Mouse (Mus musculus): ENCODE results near the gene Tbc1d10b.
A peak's percentile ranks its signal among the peaks of the same experiment; 100 is the strongest.
"Not testable (repeated sequence)": the region's sequence is repeated elsewhere in the genome, so short reads cannot be mapped to it uniquely, and the experiment has no call there.

The Tbc1d10b gene

DNA sequence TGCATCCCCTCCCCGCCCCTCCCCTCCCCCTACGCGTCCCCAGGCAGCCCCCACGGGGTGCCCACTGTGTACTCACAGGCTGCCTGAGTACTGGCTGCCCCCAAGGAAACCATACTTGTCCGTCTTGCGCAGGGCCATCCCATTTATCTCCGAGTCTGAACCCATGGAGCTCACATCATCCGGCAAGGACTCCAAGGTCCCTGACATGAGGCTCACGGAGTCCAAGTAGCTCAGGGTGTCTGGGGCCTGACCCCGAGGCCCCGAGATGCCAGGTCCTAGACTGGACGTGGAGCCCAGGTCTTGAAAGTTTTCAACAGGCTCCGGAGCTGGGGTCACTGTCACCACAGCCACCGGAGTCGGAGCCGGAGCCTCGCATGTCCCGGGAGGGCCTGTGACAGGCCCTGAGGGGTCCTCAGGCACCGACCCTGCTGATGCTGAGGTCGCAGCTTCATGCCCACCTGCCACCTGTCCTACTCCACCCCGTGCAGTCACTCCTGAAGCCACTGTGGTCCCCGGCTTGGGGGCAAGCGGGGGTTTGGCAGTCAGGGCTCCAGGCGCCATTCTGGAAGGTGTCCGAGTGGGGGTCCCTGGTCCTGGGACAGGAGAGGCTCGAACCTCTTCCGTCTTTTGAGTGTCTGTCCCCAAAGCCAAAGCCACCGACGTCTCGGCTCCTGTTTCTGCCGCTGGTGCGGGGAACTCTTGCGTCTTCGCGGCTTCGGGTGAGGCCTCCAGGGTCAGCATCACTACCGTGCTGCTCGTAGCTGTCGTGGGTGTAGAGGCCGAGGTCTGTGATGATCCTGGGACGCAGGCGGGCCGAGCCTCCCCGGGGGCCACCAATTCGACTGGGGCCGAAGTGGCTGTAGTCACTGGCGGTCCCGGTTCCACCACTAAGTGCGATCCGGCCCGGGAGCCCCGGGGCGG, 634 bp downstream of the Tbc1d10b start:
- DNase-seq (ENCODE audit: low spot score in 2 of 2): peak; percentile 67 to 72

DNA sequence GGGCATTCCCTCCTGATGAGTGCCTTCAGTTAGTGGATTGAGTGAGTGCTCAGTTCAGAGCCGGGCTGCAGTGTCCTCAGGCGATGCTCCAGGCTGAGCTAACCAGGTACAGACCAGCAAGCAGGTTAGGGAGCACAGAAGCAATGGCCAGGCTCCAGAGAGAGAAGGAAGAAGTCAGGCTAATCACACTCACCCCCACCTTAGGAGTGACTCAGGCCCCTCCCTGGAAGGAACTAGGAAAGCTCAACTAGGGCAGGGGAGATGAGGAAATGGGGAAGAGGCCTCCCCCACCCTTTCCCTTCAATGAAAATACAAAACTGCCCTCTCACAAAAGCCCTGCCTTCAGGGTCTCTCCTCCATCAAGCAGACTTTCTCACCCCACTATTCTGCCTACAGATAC, 1.7 kb downstream of the Tbc1d10b start:
- no peak for DNase-seq (ENCODE audit: low spot score in 2 of 2)

DNA sequence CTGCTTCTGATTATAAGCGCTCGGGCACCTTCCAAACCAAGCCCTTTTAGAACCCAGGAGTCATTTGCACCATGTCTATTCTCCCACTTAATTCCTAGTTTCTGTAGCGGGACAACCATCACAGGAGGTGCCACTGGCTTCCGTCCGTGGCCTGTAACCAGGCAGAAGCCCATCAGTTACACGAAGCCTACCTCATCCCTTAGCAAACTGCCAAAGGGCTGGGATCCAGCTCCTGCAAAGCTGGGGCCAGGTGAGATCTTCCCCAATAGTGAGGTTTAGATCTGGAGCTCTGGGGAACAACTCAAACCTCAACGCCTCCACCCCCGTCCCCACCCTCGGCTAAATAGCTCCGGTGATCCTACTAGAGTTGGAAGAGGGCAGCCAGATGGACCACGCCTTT, 11.8 kb downstream of the Tbc1d10b start:
- DNase-seq (ENCODE audit: low spot score in 2 of 2): peak in 1 of 2 experiments; percentile 24

DNA sequence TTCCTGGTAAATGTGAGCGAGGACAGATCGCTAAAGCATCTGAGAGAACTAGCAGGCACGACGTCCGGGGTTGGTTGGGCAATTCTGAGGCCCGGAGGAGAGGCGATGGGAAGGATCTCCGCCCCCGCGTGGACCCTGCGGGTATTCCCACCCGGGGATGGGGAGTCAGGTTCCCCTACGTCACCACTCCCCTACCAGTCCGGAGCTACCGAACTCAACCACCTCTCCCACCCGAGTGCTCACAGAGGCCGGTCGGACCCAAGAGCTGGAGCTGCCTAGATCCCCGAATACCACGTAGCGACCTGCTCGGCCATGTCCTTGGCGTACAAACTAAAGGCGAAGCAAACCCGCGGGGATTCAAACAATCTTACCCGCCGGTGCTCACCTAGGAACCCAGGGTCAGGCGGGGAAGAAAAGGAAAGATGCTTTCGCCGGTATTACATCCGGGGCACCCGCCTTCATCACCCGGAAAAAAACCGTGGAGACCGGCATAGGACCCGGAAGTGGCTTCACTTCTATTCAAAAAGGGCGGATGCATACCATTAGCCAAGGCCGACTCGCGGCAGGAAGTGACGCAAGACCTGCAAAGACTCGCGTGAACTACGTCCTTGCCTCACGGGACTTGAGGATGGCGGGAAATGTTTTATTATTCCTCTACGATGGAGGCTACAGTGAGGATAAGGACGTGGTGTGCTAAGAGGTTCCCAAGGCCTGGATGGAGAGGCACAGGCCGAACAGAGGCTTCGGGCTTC, 12.5 kb downstream of the Tbc1d10b start, which contains the start of gene Cd2bp2:
Cd2bp2 (minus strand) TSS at position 507 of the 752 bp plus-strand sequence.
- peak; percentile 85 to 96 for DNase-seq (ENCODE audit: low spot score in 2 of 2)

DNA sequence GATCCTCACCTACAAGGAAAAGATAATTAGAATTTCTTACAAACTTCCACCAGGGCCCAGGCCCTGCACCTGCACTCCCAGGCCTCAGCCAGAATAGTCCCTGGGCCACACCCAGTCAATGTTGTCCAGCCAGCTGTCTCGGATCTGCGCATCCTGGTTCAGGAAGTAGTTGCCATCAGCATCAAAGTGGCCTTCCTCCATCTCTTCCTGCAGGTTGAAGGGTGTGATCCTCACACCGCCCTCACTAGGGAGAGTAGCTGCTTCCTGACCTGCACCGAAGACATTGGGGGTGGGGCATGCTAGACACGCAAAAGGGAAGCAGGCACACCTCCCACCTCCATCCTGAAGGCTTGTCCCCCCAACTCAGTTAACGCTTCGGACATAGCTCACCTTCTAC, 13.6 kb downstream of the Tbc1d10b start:
- peak in 1 of 2 experiments; percentile 4 for DNase-seq (ENCODE audit: low spot score in 2 of 2)

DNA sequence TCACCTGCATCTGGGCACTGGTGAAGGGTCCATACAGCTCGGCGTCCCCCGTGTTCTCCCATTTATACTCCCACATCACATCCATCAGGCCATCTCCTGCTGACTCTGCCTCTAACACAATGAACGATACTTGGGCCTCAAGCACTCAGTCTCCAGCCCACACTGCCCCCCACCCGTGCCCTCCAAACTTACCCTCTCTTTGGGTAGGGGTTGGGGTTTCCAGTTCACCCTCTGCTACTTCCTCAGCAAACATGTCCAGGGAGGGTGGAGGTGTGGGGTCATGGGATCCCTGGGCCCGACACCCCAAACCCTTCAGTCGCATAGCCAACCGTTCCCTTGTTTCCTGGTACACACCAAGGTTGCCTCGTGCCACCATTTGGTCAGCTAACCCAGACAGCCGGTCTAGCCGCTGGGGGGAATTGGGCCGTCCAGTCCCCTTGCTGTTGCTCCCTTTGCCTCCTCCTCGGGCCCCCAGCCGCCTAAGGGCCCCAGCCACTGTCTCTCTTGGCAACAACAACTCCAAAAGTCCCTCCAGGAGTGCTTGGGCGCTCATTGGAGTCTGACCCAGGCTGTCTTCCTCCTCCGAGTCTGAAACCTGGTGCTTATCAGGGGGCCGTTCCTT, 14.1 kb downstream of the Tbc1d10b start:
- peak in 1 of 2 experiments; percentile 7 for DNase-seq (ENCODE audit: low spot score in 2 of 2)

DNA sequence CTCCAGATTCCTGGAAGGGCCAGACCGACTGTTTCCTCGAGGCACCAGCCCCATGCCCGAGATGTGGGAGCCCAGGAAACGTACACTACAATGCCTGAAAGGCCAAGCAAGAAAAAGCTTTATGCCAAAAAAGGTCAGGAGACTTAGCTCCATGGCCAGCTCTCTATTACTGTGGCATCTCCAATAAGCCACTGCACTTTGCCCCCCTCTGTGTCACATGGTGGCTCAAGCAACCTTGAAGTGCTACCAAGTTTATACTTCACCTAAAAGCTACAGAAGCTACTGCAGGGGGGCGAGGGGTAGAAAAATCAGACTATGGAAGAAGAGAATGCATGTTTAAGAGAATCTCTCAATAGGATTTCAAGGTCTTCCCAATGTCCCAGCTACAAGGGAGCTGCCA, 15.3 kb downstream of the Tbc1d10b start:
- DNase-seq (ENCODE audit: low spot score in 2 of 2): no peak

DNA sequence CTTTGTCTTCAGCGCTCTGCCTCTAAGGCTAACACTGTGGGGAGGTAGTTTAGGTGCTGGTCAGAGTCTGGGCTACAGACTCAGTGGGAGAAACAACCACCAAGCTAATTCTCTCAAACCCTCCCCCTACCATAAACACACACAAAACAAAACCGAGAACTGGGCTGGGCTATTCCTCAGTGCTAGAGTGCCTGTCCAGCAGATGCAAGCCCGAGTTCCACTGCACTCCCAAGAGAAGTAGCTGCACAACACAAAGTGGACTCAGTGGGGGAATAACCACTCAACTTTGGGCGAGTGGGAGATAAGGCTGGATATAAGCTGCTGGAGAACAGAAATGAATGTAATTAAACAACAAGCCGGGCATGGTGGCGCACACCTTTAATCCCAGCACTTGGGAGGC, 17.6 kb downstream of the Tbc1d10b start:
- DNase-seq (ENCODE audit: low spot score in 2 of 2): no peak

DNA sequence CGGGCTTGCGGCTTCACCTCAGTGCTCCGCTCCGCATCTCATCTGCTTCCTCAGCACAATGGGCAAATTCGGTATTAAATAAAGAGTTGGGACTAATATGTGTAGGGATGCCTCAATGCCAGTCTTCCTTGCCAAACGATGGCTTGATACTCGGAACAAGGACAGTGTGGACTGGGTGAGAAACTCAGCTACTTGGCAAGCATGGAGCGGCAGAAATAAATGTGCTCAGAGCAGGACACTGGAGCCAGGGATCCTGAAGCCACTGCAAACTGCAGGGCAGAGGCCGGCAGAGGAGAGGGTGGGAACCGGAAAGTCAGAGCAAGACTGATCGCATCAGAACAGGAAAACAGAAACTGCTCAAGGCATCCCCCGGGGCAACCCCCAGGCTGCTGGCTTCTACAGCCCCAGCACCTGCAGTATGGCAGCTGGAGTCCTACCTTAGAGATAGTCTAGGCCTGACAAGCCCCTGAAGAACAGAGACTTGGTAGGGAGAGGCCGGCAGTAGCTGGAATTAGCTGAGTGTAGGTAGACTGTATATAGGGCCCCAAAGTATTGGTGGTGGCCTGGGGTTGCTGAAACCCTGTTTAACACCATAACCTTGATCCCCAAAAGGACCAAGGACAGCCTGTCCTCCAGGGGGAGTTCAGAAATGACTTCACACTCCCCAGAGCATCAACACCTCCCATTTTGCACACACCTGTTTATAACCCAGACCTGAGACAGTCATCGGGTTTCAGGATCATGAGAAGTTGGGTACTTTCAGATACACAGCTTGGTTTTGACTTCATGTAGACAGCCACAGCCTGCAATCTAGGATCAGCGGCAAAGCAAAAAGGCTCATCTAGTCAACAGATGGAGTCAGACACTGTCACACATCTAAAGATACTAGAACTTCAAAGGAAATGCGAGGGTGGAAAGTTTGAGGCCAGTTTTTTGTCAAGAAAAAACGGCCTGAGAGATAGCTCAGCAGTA, 19.7 kb downstream of the Tbc1d10b start:
- peak in 1 of 2 experiments; percentile 44 for DNase-seq (ENCODE audit: low spot score in 2 of 2)

DNA sequence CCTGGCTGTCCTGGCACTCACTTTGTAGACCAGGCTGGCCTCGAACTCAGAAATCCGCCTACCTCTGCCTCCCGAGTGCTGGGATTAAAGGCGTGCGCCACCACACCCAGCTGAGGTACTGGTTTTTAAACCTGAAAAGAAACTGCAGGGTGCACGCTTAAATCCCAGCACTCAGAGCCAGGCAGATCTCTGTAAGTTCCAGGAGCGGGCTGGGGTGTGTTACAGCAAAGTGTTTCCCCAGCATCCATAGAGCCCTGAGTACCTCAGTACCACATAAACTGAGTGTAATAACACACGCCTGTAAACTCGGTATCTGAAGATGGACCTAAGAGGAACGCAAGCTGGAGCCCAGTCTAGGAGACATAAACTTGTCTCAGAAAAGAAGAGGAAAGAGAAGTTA, 20.9 kb downstream of the Tbc1d10b start:
- no peak for DNase-seq (ENCODE audit: low spot score in 2 of 2)

DNA sequence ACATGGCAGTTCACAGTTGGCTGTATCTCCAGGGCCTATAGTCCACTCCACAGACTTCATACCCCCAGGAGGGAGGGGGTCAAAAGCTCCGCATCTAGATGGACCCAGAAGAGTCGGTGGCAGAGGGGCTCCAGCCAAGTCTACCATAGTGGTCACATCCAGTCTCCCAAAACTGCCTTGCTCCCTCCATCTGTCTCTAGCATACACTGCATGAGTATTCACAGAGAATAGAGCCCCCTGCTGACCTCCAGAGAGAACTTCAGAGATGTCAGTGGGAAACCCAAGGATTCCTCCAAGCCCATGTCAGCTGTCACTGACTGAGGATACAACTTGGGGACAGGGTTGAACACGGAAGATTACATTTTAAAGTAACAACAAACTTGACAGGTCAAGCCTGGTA, 22.7 kb downstream of the Tbc1d10b start:
- peak in 1 of 2 experiments; percentile 41 for DNase-seq (ENCODE audit: low spot score in 2 of 2)

DNA sequence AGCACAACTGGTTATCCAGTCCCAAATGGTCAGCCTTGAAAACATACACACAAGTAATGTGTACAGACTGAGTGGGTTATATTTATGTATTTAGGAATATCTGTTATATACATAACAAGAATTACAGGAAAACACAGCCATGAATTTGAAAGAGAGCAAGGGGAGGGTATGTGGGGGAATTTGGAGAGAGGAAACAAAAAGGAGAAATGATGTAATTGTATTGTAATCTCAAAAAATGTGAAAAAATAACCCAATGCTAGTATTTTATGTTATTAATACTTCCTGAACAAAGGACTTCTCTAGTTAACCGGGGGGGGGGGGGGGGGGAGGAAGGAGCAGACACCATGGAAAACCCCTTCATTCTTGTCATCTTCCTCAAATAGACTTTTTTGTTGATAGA, 23.5 kb downstream of the Tbc1d10b start:
- DNase-seq (ENCODE audit: low spot score in 2 of 2): no peak

DNA sequence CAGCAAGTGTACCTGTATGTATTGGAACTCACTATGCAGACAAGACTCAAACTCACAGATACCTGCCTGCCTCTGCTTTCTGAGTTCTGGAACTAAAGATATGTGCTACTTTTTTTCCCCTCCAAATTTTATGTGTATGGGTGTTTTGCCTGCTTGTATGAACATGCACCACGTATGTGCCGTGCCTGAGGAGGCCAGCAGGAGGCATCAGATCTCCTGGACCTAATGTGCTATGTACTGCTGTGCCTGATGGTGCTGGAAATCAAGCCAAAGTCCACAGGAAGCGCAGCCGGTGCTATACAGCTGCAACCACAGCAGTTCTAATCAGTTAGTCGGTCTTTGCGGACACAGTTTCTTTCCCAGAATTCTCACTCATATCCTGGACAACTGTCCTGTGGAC, 24.4 kb downstream of the Tbc1d10b start:
- peak in 1 of 2 experiments; percentile 69 for DNase-seq (ENCODE audit: low spot score in 2 of 2)

DNA sequence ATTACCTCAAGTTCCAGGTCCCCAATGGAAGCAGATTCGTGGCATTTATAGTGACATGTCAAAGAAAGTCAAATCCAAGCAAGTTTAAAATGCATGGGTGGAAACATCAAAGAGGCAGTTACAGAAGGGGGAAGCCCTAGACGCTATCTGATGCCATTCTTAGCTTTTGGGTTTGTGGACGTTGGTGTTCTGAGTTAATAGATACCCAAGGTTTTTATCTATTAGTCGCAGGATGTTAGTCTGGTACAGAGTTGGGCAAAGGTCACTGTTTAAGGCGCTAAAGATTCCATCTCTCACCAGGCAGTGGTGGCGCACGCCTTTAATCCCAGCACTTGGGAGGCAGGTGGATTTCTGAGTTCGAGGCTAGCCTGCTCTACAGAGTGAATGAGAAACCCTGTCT, 24.9 kb downstream of the Tbc1d10b start:
- DNase-seq (ENCODE audit: low spot score in 2 of 2): no peak

DNA sequence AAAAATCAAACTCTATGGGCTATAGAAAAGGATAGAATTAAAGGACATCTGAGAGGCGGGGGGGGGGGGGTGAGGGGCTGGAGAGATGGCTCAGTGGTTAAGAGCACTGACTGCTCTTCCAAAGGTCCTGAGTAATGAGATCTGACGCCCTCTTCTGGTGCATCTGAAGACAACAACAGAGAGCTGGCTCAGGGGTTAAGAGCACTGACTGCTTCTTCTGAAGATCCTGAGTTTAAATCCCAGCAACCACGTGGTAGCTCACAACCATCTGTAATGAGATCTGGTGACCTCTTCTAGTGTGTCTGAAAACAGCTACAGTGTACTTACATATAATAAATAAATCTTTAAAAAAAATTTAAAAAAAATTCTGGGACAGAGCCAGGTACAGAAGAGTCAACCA, 26.5 kb downstream of the Tbc1d10b start:
- not testable (repeated sequence) for DNase-seq (ENCODE audit: low spot score in 2 of 2)

DNA sequence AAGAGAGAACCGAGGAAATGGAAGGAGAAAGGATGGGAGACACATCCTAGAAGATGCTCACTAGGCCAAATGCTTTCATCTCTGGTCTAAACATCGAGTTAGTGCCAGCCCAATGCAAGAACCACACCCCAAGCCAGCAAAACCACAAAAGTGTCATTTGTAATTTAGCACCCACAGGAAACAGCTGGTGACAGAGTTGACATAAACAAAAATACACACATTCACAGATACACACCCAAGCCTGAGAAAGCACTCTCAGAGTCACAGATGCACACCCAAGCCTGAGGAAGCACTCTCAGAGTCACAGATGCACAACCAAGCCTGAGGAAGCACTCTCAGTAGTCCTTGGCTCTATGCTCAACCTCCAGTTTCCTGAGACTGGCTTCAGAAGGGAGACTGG, 27.5 kb downstream of the Tbc1d10b start:
- DNase-seq (ENCODE audit: low spot score in 2 of 2): peak in 1 of 2 experiments; percentile 47

DNA sequence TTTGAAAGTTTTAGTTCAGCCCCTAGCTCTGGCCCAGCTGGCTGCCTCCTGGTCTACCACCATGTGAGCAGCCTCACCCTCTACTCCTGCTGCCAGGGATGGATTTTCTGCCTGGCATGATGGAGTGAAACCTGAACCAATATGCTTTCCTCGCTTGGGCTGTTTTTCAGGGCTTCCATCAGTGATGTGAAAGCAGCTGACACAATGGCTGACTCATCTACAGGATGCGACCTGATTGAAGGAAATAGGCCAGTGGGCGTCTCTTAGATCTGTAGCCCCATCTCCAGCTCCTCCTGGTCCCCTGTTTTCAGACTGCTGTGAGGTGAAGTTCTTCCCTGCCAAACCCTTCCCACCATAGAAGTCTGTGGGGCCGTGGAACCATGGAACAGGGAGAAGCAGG, 31.3 kb downstream of the Tbc1d10b start:
- DNase-seq (ENCODE audit: low spot score in 2 of 2): no peak

DNA sequence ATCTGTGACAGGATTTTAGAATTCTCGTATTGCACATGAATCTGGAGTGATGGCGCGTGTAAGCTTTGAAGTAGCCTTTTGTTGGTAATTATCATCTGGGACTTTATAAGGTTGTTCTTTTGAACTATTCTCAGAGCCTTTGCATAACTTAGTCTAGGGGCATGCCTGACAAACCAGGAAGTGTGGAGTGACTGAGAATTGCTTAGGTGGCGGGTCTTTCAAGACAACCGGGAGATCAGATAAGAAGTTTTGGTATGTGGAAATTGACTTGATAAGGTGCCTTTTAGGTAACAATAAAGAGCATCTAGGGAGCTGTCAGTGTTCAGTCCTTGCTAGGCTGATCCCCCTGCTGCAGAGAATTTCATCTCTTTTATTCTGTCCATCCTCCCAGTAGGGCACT, 41.8 kb downstream of the Tbc1d10b start:
- no peak for DNase-seq (ENCODE audit: low spot score in 2 of 2)

DNA sequence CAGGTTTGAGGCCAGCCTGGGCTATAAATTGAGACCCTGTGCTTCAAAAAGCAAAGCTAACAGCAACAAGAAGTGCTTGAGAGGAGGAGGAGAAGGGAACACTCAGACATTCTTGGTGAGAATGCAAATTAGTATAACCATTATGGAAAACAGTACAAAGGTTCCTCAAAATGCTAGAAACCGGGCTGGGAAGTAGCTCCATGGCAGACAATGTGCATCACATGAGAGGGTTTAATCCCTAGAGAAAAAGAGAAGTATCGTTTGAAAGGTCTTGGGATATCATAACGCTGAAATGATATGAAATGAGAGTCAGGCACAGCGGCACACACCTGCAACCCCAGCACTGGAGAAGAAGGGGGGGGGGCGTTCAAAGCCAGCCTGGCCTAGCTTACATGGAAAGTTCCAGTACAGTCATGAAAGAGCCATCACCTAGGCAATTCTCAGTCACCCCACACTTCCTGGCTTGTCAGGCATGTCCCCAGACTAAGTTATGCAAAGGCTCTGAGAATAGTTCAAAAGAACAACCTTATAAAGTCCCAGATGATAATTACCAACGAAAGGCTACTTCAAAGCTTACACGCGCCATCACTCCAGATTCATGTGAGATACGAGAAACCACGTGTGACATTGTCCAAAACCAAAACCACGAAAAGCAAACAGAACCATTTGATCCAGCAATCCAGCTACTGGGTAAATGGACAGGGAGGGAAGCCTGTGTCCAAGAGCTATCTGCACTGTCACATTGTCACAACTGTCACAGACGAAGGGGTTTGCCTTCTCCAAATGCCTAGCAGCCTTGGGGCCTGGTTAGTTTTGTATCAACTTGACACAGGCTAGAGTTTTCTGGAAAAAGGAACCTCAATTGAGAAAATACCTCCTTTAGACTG, 42.4 kb downstream of the Tbc1d10b start:
- no peak for DNase-seq (ENCODE audit: low spot score in 2 of 2)

DNA sequence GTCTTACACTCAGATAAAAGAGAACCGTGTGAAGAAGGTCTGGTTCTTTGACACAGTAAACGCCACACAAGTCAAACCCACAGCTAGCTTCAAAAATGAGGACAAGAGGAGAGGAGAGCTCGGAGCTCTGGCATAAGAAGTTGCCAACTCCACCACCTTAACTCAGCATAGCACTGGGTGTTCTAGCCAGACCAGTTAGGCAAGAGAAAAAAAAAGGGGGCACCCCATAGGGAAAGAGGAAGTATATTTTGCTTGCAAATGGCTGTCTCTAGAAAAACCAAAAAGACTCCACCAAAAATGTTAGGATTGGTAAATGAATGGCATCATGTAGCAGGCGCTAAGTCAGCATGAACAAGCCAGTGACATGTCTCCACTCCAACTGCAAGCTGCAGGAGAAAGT, 44.3 kb downstream of the Tbc1d10b start:
- DNase-seq (ENCODE audit: low spot score in 2 of 2): no peak
